Mouse (Mus musculus) forebrain, embryonic 14.5 days (tissue): ENCODE results near the gene Ubtf. TPM values are rescaled to one million over a fixed set of nuclear protein-coding genes. Genes with fewer than 3 reads are reported as not detected.

ENCODE experiments used
- ATAC-seq: fragments of 200-750 bp; cut with Nextera tagmentation; 2 replicates; pipeline ENCODE4 v1.8.0; 2017; ENCODE audit warnings: mild to moderate bottlenecking, moderate library complexity
- DNase-seq: peaks from one replicate; pipeline ENCODE4 v3.0.0-alpha.2; 2015; ENCODE audit warnings: low spot score
- H3K27ac ChIP-seq: fragments of 300-500 bp; sonication (generic); 2 replicates; pipeline ENCODE4 v1.5.1; 2014; ENCODE audit warnings: low read depth, mild to moderate bottlenecking, control low read depth, low read length, moderate library complexity
- H3K27me3 ChIP-seq: fragments of 300-500 bp; sonication (generic); replicated peaks from 2 replicates; pipeline ENCODE4 v1.6.1; 2014; ENCODE audit warnings: low read length, control low read depth, mixed read lengths; ENCODE audit not compliant: control insufficient read depth, insufficient read depth
- H3K36me3 ChIP-seq: fragments of 300-500 bp; sonication (generic); 2 replicates; pipeline ENCODE4 v1.6.1; 2014; ENCODE audit warnings: low read length, control low read depth; ENCODE audit not compliant: control insufficient read depth, insufficient read depth
- H3K4me1 ChIP-seq: fragments of 300-500 bp; sonication (generic); 2 replicates; pipeline ENCODE4 v1.6.1; 2014; ENCODE audit warnings: antibody characterized with exemption, low read length, control low read depth; ENCODE audit not compliant: control insufficient read depth, insufficient read depth
- H3K4me2 ChIP-seq: fragments of 300-500 bp; sonication (generic); 2 replicates; pipeline ENCODE4 v1.6.1; 2014; ENCODE audit warnings: mild to moderate bottlenecking, control low read depth, low read length
- H3K4me3 ChIP-seq: fragments of 300-500 bp; sonication (generic); 2 replicates; pipeline ENCODE4 v1.5.1; 2014; ENCODE audit warnings: low read depth, low read length, control low read depth
- H3K9ac ChIP-seq: fragments of 300-500 bp; sonication (generic); 2 replicates; pipeline ENCODE4 v1.6.1; 2014; ENCODE audit warnings: mild to moderate bottlenecking, low read length, control low read depth, moderate library complexity
- H3K9me3 ChIP-seq: fragments of 300-500 bp; sonication (generic); replicated peaks from 2 replicates; pipeline ENCODE4 v1.6.1; 2016; ENCODE audit warnings: low read length, control low read depth, mixed read lengths; ENCODE audit not compliant: control insufficient read depth
- WGBS: fragments of 180-500 bp; shearing (Covaris S2); extraction: QIAGEN DNeasy Blood & Tissue Kit; methylation state at CpG from one replicate; pipeline ENCODE4 v1.1.7; 2014; 5-methylcytosine and 5-hydroxymethylcytosine counted together
- polyA plus RNA-seq: library from polyadenylated mRNA; unstranded; fragments of >200 nt; fragmentation: Nextera tagmentation; extraction: Ambion mirVana; gene quantifications from 2 replicates; pipeline ENCODE4 v1.2.1, GENCODE M21; 2014

Gene Ubtf
- polyA plus RNA-seq, 1 experiment from 2014 or later = 74.5 TPM

DNA sequence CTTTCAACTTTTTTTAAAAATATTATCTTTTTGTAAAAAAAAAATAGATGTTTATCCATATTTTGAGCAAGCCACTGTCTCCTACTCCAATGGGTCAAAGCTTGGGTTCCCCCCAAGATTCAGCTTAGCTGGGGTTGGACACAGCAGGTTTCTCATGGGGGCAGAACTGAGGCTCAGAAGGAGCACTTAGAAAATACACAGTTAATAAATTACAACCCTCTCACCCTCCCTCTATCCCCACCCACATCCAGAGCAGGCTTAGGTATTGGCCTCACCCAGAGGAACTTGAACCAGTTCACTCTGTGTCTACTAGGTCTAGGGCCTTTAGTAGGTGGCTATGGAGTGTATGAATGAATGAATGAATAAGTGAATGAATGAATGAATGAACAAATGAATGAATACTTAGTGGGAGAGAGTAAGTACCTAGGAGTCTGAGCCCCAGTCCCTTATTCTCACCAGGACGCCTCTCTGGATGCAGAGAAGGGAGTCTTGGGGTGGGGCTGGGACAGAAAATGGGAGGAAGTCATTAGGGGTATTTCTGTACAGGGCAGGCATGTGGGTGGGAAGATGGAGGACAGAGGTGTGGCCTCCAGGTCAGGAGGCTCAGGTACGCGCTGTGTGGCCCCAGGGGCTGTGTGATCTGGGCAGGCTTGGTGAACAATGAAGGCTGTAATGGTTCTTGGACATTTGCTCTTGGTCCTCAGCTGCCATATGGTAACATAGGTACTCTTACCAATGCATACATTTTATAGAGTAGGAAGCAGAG, 29.8 kb upstream of the Ubtf start:
- H3K27me3 ChIP-seq = no peaks in the 10 kb centered on the region
- no peak overlapping the region for H3K27ac ChIP-seq
- 88% methylated on average over 3 of the region's 3 CpGs for WGBS
- DNase-seq (no peak), ATAC-seq (no peak)
- no peaks in the 10 kb centered on the region for H3K4me1 ChIP-seq
- H3K4me3 ChIP-seq = no peak overlapping the region
- no peaks in the 10 kb centered on the region for H3K9me3 ChIP-seq
- H3K4me2 ChIP-seq = no peak overlapping the region
- no peaks in the 10 kb centered on the region for H3K36me3 ChIP-seq
- no peak overlapping the region for H3K9ac ChIP-seq

DNA sequence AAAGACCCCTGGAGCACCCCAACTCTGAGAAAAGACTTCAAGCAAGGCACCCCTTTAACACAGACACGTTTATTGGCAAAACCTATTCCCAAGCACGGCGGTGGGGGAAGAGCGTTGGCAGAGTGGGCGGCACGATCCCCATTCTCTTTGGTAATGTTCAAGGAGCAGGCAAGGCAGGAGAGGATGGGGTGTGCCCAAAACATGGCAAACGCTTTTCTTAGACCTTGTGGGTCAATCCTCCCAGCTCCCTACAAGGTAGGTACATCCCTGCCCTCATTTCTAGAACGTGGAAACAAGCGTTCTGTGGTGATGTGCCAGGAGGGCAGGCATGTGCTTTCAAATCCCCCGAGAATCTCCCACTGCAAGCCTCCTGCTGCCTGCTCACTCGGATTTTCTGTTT, 29.2 kb upstream of the Ubtf start:
- no peak for DNase-seq
- WGBS = 84% methylated on average over 11 of the region's 11 CpGs
- H3K9me3 ChIP-seq = no peaks in the 10 kb centered on the region
- H3K9ac ChIP-seq = no peak overlapping the region
- H3K4me2 ChIP-seq = no peak overlapping the region
- no peaks in the 10 kb centered on the region for H3K27me3 ChIP-seq
- ATAC-seq = no peak
- H3K36me3 ChIP-seq = no peaks in the 10 kb centered on the region
- H3K27ac ChIP-seq = no peak overlapping the region
- no peak overlapping the region for H3K4me3 ChIP-seq
- H3K4me1 ChIP-seq = no peaks in the 10 kb centered on the region

DNA sequence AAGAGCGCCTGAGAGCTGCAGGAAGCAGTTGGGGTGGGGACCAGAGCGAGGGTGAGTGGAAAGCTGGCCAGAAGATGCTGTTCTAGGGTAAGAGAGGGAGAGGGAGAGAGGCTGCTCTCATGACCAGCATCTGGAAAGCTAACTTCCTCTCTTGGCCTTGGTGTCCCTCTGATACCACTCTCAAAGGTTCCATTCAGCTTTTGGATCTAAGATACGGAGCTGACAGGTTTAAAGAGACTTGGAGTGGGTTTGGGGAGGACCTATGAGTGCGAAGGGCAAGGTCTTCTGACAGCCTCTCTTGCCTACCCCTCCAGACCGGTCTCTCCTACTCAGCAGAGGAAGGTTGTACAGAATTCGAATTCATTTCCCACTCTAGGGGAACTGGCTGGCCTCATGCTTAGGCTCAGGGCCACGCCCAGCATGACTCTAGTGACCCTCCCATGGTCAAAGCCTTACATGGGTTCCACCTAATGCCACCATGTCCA, 28.6 kb upstream of the Ubtf start:
- ATAC-seq = no peak
- Histone ChIP-seq H3K4me2 (no peak overlapping the region), H3K36me3 (no peaks in the 10 kb centered on the region), H3K4me1 (no peaks in the 10 kb centered on the region), H3K4me3 (no peak overlapping the region), H3K27ac (no peak overlapping the region), H3K27me3 (no peaks in the 10 kb centered on the region), H3K9ac (no peak overlapping the region), H3K9me3 (no peaks in the 10 kb centered on the region)
- DNase-seq = no peak
- WGBS = 93% methylated on average over 7 of the region's 7 CpGs

GRCm38 (mm10) chr11:102347683-102348082, 28.1 kb upstream of the Ubtf start:
- Histone ChIP-seq H3K27ac (no peak overlapping the region), H3K27me3 (no peaks in the 10 kb centered on the region), H3K4me2 (no peak overlapping the region), H3K36me3 (no peaks in the 10 kb centered on the region), H3K9me3 (no peaks in the 10 kb centered on the region), H3K9ac (no peak overlapping the region), H3K4me3 (no peak overlapping the region), H3K4me1 (no peaks in the 10 kb centered on the region)
- DNase-seq (no peak), ATAC-seq (no peak)
- WGBS = 55% methylated on average over 5 of the region's 5 CpGs

- no peak for ATAC-seq
- Histone ChIP-seq H3K9me3 (no peaks in the 10 kb centered on the region), H3K27me3 (no peaks in the 10 kb centered on the region), H3K36me3 (no peaks in the 10 kb centered on the region), H3K9ac (no peak overlapping the region), H3K4me2 (no peak overlapping the region), H3K4me3 (no peak overlapping the region), H3K4me1 (no peaks in the 10 kb centered on the region), H3K27ac (no peak overlapping the region)
- 63% methylated on average over 5 of the region's 5 CpGs for WGBS
- no peak for DNase-seq
These were observed 27.4 kb upstream of the Ubtf start for GRCm38 (mm10) chr11:102346926-102347325.

DNA sequence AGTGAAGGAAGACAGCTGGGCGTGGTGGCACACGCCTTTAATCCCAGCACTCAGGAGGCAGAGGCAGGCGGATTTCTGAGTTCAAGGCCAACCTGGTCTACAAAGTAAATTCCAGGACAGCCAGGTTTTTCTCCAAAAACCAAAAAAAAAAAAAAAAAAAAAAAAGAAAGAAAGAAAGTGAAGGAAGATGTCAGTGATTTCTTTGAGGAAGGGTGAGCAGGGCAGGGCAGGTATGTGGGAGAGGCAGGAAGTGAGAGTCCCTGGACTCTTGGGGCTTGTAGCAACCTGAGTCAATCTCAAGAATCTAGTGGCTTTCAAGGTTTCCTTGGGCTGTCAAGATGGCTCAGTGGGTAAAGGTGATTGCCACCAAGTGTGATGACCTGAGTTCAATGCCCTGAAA, 24.9 kb upstream of the Ubtf start:
- Histone ChIP-seq H3K9ac (no peak overlapping the region), H3K36me3 (no peaks in the 10 kb centered on the region), H3K4me3 (no peak overlapping the region), H3K27me3 (no peaks in the 10 kb centered on the region), H3K27ac (no peak overlapping the region), H3K4me1 (no peaks in the 10 kb centered on the region), H3K9me3 (no peaks in the 10 kb centered on the region), H3K4me2 (no peak overlapping the region)
- DNase-seq (no peak), ATAC-seq (no peak)
- WGBS = 90% methylated on average over 3 of the region's 3 CpGs

- ATAC-seq (no peak), DNase-seq (no peak)
- H3K4me3 ChIP-seq = no peak overlapping the region
- H3K27ac ChIP-seq = no peak overlapping the region
- no peaks in the 10 kb centered on the region for H3K9me3 ChIP-seq
- H3K9ac ChIP-seq = no peak overlapping the region
- H3K27me3 ChIP-seq = no peaks in the 10 kb centered on the region
- H3K4me2 ChIP-seq = no peak overlapping the region
- H3K4me1 ChIP-seq = peaks cover 2% of the 10 kb centered on the region; the same call in 1 of the 2 replicates
- no peaks in the 10 kb centered on the region for H3K36me3 ChIP-seq
- WGBS = 68% methylated on average over 12 of the region's 12 CpGs
These were observed 23.2 kb upstream of the Ubtf start for GRCm38 (mm10) chr11:102342742-102343141.

- ATAC-seq = no peak
- no peak overlapping the region for H3K4me3 ChIP-seq
- WGBS = 88% methylated on average over 4 of the region's 4 CpGs
These were observed 21.6 kb upstream of the Ubtf start for GRCm38 (mm10) chr11:102341101-102341500.

GRCm38 (mm10) chr11:102339624-102340023, 20.1 kb upstream of the Ubtf start:
- WGBS = 67% methylated on average over 4 of the region's 4 CpGs
- H3K27me3 ChIP-seq = no peaks in the 10 kb centered on the region
- H3K9ac ChIP-seq = no peak overlapping the region
- no peak overlapping the region for H3K4me3 ChIP-seq
- no peaks in the 10 kb centered on the region for H3K36me3 ChIP-seq
- ATAC-seq (no peak), DNase-seq (no peak)
- H3K27ac ChIP-seq = no peak overlapping the region
- no peaks in the 10 kb centered on the region for H3K9me3 ChIP-seq
- H3K4me1 ChIP-seq = peaks cover 7% of the 10 kb centered on the region; the same call in 1 of the 2 replicates
- no peak overlapping the region for H3K4me2 ChIP-seq

More at GRCm38 (mm10) chr11:102341101-102341500, 21.6 kb upstream of the Ubtf start:
- no peaks in the 10 kb centered on the region for H3K36me3 ChIP-seq
- H3K27ac ChIP-seq = no peak overlapping the region
- H3K4me1 ChIP-seq = peaks cover 2% of the 10 kb centered on the region; the same call in 1 of the 2 replicates
- H3K9ac ChIP-seq = no peak overlapping the region
- no peaks in the 10 kb centered on the region for H3K9me3 ChIP-seq
- no peak overlapping the region for H3K4me2 ChIP-seq
- no peaks in the 10 kb centered on the region for H3K27me3 ChIP-seq
- no peak for DNase-seq
